Mouse (Mus musculus) liver, embryonic 11.5 days (tissue): ENCODE results near the gene Cavin1. TPM values are rescaled to one million over a fixed set of nuclear protein-coding genes. Genes with fewer than 3 reads are reported as not detected.
A peak's percentile ranks its signal among the peaks of the same experiment; 100 is the strongest.

Experiments
- ATAC-seq: fragments of 200-750 bp; cut with Nextera tagmentation; replicated peaks from 2 replicates; pipeline ENCODE4 v1.8.0; 2017; ENCODE audit warnings: moderate number of reproducible peaks, mild to moderate bottlenecking, moderate TSS enrichment, moderate library complexity; ENCODE audit not compliant: low FRiP score
- DNase-seq: peaks from one replicate; pipeline ENCODE4 v3.0.0-alpha.2; 2017; ENCODE audit warnings: low spot score
- H3K27ac ChIP-seq: fragments of 300-500 bp; sonication (generic); 2 replicates; pipeline ENCODE4 v1.5.1; 2014; ENCODE audit warnings: mild to moderate bottlenecking, low read depth, low read length, control low read depth
- H3K27me3 ChIP-seq: fragments of 300-500 bp; sonication (generic); replicated peaks from 2 replicates; pipeline ENCODE4 v1.6.1; 2014; ENCODE audit warnings: low read length, mixed read lengths; ENCODE audit not compliant: control insufficient read depth, insufficient read depth
- H3K36me3 ChIP-seq: fragments of 300-500 bp; sonication (generic); 2 replicates; pipeline ENCODE4 v1.6.1; 2014; ENCODE audit warnings: mild to moderate bottlenecking, low read length, moderate library complexity, mixed read lengths; ENCODE audit not compliant: control insufficient read depth, insufficient read depth
- H3K4me1 ChIP-seq: fragments of 300-500 bp; sonication (generic); replicated peaks from 2 replicates; pipeline ENCODE4 v1.6.1; 2014; ENCODE audit warnings: low read length, mixed read lengths; ENCODE audit not compliant: control insufficient read depth, insufficient read depth
- H3K4me2 ChIP-seq: fragments of 300-500 bp; sonication (generic); 2 replicates; pipeline ENCODE4 v1.6.1; 2014; ENCODE audit warnings: mild to moderate bottlenecking, control low read depth, moderate library complexity
- H3K4me3 ChIP-seq: fragments of 300-500 bp; sonication (generic); 2 replicates; pipeline ENCODE4 v1.5.1; 2014; ENCODE audit warnings: low read depth, low read length, control low read depth
- H3K9ac ChIP-seq: fragments of 300-500 bp; sonication (generic); 2 replicates; pipeline ENCODE4 v1.6.1; 2014; ENCODE audit warnings: low read depth, low read length, control low read depth
- H3K9me3 ChIP-seq: fragments of 300-500 bp; sonication (generic); 2 replicates; pipeline ENCODE4 v1.6.1; 2016; ENCODE audit warnings: low read length, inconsistent platforms, mixed read lengths; ENCODE audit not compliant: control insufficient read depth
- WGBS: fragments of 180-500 bp; shearing (Covaris S2); extraction: QIAGEN DNeasy Blood & Tissue Kit; methylation state at CpG from one replicate; pipeline ENCODE4 v1.1.7; 2014; 5-methylcytosine and 5-hydroxymethylcytosine counted together
- polyA plus RNA-seq: library from polyadenylated mRNA; unstranded; fragments of >200 nt; fragmentation: Nextera tagmentation; extraction: Ambion mirVana; gene quantifications from 2 replicates; pipeline ENCODE4 v1.2.1, GENCODE M21; 2014

Cavin1 gene
- polyA plus RNA-seq, 1 experiment from 2014 or later, result 22.6 TPM

GRCm38 (mm10) chr11:100973245-100973644, 2.6 kb upstream of the Cavin1 start:
- no peak overlapping the region for H3K27ac ChIP-seq
- H3K4me2 ChIP-seq, result no peak overlapping the region
- no peak overlapping the region for H3K9ac ChIP-seq
- H3K9me3 ChIP-seq, result no peaks in the 10 kb centered on the region
- WGBS, result 86% methylated on average over 7 of the region's 7 CpGs
- peaks cover 18% of the 10 kb centered on the region for H3K4me1 ChIP-seq
- ATAC-seq (no peak), DNase-seq (no peak)
- no peak overlapping the region for H3K4me3 ChIP-seq
- H3K36me3 ChIP-seq, result no peaks in the 10 kb centered on the region
- H3K27me3 ChIP-seq, result peaks cover 43% of the 10 kb centered on the region

- no peak overlapping the region for H3K4me3 ChIP-seq
- peaks cover 18% of the 10 kb centered on the region for H3K4me1 ChIP-seq
- no peak for ATAC-seq
- H3K9ac ChIP-seq, result no peak overlapping the region
- H3K36me3 ChIP-seq, result no peaks in the 10 kb centered on the region
- no peaks in the 10 kb centered on the region for H3K9me3 ChIP-seq
- 67% methylated on average over 10 of the region's 10 CpGs for WGBS
- no peak for DNase-seq
- no peak overlapping the region for H3K4me2 ChIP-seq
- H3K27ac ChIP-seq, result no peak overlapping the region
- H3K27me3 ChIP-seq, result peaks cover 43% of the 10 kb centered on the region
Measured at GRCm38 (mm10) chr11:100971455-100971854, 768 bp upstream of the Cavin1 start.

- H3K9me3 ChIP-seq, result no peaks in the 10 kb centered on the region
- H3K4me1 ChIP-seq, result peaks cover 28% of the 10 kb centered on the region
- peak overlapping the region; percentile 32; the same call in 1 of the 2 replicates for H3K27ac ChIP-seq
- WGBS, result 1% methylated on average over 65 of the region's 65 CpGs
- H3K36me3 ChIP-seq, result no peaks in the 10 kb centered on the region
- DNase-seq, result peak; percentile 74
- H3K4me2 ChIP-seq, result peak overlapping the region; percentile 99
- peak overlapping the region; percentile 50 for H3K9ac ChIP-seq
- H3K4me3 ChIP-seq, result peak overlapping the region; percentile 67
- 0 out of 2 replicates have a peak, but pooled peaks have one; percentile 9 for ATAC-seq
- H3K27me3 ChIP-seq, result peaks cover 45% of the 10 kb centered on the region
Measured at GRCm38 (mm10) chr11:100969744-100970556, 737 bp downstream of the Cavin1 start.

GRCm38 (mm10) chr11:100969189-100969743, 1.4 kb downstream of the Cavin1 start:
- Histone ChIP-seq H3K36me3 (no peaks in the 10 kb centered on the region), H3K9me3 (no peaks in the 10 kb centered on the region), H3K27me3 (peaks cover 45% of the 10 kb centered on the region), H3K27ac (peak overlapping the region; percentile 25; the same call in 1 of the 2 replicates), H3K9ac (peak overlapping the region; percentile 50), H3K4me3 (peak overlapping the region; percentile 67), H3K4me1 (peaks cover 29% of the 10 kb centered on the region), H3K4me2 (peak overlapping the region; percentile 99)
- DNase-seq (no peak), ATAC-seq (no peak)
- 6% methylated on average over 35 of the region's 35 CpGs for WGBS

- peak overlapping the region; percentile 99 for H3K4me2 ChIP-seq
- no peak for ATAC-seq
- peaks cover 43% of the 10 kb centered on the region for H3K27me3 ChIP-seq
- H3K4me1 ChIP-seq, result peaks cover 34% of the 10 kb centered on the region
- H3K9me3 ChIP-seq, result no peaks in the 10 kb centered on the region
- no peak for DNase-seq
- peak overlapping the region; percentile 67 for H3K4me3 ChIP-seq
- H3K36me3 ChIP-seq, result no peaks in the 10 kb centered on the region
- 82% methylated on average over 5 of the region's 5 CpGs for WGBS
- H3K9ac ChIP-seq, result no peak overlapping the region
- H3K27ac ChIP-seq, result no peak overlapping the region
Measured at GRCm38 (mm10) chr11:100968501-100968900, 2.2 kb downstream of the Cavin1 start.

- Histone ChIP-seq H3K9ac (no peak overlapping the region), H3K27ac (no peak overlapping the region), H3K27me3 (peaks cover 39% of the 10 kb centered on the region), H3K4me1 (peaks cover 37% of the 10 kb centered on the region), H3K36me3 (no peaks in the 10 kb centered on the region), H3K9me3 (no peaks in the 10 kb centered on the region), H3K4me3 (no peak overlapping the region), H3K4me2 (peak overlapping the region; percentile 99)
- 80% methylated on average over 5 of the region's 5 CpGs for WGBS
- DNase-seq, result no peak
- ATAC-seq, result no peak
Measured at GRCm38 (mm10) chr11:100967881-100968420, 2.7 kb downstream of the Cavin1 start.

- WGBS, result 71% methylated on average over 5 of the region's 5 CpGs
- Histone ChIP-seq H3K4me1 (peaks cover 42% of the 10 kb centered on the region), H3K4me3 (no peak overlapping the region), H3K9me3 (no peaks in the 10 kb centered on the region), H3K27me3 (peaks cover 39% of the 10 kb centered on the region), H3K4me2 (no peak overlapping the region), H3K27ac (no peak overlapping the region), H3K9ac (no peak overlapping the region), H3K36me3 (no peaks in the 10 kb centered on the region)
- ATAC-seq, result no peak
- DNase-seq, result no peak
Measured at GRCm38 (mm10) chr11:100967376-100967775, 3.3 kb downstream of the Cavin1 start.

GRCm38 (mm10) chr11:100965760-100966159, 4.9 kb downstream of the Cavin1 start:
- no peak overlapping the region for H3K27ac ChIP-seq
- no peak overlapping the region; the same call in 1 of the 2 replicates for H3K4me2 ChIP-seq
- H3K36me3 ChIP-seq, result no peaks in the 10 kb centered on the region
- peaks cover 44% of the 10 kb centered on the region for H3K4me1 ChIP-seq
- H3K4me3 ChIP-seq, result no peak overlapping the region
- no peaks in the 10 kb centered on the region for H3K9me3 ChIP-seq
- H3K27me3 ChIP-seq, result peaks cover 26% of the 10 kb centered on the region
- ATAC-seq (peak; percentile 44), DNase-seq (no peak)
- H3K9ac ChIP-seq, result peak overlapping the region; percentile 37; the same call in 1 of the 2 replicates
- WGBS, result 42% methylated on average over 6 of the region's 6 CpGs
